Mouse (Mus musculus): ENCODE measurements around the gene Hmga2.

The Hmga2 gene

DNA sequence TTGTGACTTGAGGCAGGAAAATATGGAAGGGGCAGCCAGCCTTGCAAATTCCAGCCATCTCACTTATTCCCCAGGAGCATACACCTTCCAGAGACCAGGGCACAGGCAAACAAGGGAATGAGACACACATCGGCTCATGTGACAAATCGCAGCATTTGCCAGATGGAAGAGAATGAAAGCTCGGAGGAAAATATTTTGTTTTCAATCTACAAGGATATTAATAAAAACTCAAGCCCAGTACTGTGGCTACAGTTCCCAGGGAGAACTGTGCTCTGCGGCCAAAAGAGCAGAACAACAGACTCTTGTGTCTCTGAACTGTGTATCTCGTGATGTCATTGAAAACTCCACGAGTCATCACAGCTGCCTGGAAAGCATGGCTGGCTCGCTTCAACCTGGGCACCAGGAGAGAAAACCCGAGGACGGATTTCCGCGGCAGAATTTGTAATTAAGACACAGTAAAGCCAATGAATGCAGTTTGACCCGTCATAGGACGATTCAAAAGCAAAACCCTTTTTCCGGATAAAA is 50.1 kb downstream of the Hmga2 start:
- in situ Hi-C loops (cut with MboI, MseI): no loop called here

DNA sequence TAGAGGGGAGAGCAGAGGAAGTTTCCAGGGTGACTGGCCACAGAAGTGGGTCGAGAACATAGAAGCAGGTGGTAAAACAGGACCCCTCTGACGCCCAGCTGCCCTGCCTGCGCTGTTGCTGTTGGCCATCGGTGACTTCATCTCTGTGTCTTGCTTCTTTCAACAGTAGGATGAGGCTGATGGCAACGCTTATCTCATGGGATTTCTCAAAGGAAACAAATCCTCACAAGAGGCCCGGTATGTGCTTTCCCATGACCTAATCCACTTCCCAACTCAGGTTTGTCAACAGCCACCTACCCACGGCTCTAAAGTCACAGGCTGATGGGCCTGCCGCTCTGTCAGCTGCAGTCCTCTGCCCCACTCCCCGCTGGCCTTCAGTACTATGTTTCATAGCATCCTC is 52.3 kb downstream of the Hmga2 start:
- in situ Hi-C loops (cut with MboI, MseI): no loop called here

DNA sequence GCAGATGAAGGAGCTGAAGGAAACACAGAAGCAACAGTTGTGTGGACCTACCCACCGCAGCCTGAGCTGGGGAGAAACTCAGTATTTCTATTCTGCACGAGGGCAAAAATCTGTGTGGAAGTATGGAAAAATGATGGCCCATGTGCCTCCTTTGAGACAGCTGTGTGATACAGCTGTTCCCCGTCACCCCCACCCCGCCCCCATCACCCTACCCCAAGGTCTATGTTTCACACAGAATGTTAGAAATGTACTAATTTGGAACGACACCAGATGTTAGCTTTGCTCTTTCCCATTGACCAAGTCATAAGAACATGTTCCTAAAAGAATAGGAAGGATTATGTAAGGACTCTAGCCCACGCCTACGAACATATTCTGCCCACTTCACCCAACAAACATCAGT is 53.0 kb downstream of the Hmga2 start:
- in situ Hi-C loops (cut with MboI, MseI): no loop called here

DNA sequence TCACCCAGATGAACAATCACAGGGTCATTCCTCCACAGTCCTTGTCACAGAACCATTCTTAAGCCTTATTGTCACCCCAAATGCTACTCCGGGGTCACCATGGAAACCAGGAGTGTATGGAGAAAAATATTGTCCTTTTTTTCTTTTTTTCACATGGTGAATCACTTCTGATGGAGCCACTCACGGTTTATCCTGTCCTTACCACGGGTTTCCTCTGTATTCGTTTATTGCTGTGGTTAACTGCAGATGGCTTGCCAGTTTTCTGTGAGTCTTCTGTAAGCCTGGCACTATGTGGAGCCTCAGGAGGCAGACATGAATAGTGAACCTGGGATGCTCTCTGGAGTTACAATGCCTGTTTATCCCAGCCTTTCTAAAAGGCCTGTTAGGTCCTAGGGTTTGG is 53.4 kb downstream of the Hmga2 start:
- in situ Hi-C loops (cut with MboI, MseI): no loop called here

DNA sequence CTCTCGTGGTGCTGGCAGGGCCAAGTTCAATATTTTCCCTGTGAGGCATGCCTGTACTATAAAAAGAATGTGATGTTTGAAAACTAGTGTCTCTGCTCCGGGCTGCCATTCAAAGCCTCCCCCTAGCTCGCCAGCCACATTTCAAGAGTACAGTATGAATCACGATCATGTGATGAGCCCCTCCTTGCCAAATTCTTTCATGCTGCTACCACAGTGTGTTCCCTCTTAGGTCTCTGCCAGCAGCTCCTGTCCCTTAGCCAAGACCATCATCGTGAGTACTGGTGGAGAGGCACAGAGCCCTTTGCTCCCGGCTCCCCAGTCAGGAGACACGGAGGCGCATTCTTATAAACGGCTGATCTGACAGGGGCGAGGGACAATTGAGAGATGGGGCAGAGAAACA is 54.2 kb downstream of the Hmga2 start:
- in situ Hi-C loops (cut with MboI, MseI): no loop called here

DNA sequence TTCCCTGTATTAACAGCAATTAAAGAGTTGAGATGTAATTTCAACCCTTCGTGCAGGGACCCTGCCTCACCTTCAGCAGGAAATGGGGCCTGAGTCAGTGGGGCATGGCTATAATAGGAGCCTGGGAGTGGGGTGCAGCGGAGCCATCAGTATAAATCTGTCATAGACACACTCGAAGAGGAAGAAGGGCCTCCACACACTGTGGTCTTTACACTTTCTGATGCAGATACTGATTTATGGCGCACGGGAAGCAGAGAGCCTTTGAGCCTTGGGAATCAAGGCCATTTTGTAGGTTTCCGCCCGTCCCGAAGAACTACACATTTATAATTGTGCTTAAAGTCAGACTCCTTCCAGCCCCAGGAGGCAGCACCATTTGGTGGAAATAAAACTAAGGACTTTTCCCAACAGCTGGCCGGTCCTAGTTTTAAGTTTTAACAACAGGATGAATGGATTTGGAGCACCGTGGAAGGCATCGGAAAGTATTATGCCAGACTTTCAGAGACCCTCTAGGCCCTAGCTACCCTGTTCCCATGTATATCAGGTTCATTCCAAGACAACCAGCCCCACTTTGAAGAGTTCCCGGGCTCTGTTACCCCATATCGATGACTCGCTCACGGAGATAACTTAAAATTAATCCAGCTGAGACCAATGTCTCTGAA is 55.2 kb downstream of the Hmga2 start:
- in situ Hi-C loops (cut with MboI, MseI): no loop called here

DNA sequence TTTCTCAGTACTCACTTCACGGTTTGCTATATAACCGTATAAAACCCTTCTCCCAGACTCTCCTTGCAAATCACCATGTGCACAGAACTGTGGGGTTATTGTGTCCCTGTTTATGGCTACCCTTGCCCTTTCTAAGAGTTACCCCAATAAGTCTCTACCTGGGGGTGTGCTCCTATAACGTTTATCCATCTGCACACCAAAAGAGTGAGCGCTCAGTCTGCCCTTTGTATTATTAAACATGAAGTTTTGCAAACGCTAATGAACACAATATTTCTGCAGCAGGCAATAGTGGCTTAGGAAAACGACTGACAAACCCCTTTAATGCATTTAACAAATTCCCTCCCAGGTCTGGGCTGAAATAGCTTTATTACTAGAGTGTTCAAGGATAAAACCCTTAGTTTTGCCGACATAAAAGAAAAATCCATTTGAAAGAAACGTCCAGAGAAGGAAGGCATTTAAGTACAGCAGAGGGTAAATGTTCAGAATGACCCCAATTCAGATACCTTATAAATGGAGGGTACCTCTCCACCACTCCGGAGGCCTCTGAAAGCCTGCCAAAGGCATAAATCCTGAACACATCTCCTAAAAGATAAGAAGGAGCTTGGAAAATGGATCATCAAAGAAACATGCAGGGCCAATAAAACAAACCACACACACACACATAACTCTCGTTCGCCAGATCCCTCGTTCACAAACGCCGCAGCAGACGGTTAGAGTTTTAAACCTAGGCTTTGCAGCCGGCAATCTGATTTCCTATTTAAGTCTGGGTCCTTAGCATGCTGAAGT is 57.3 kb downstream of the Hmga2 start:
- in situ Hi-C loops (cut with MboI, MseI): no loop called here

DNA sequence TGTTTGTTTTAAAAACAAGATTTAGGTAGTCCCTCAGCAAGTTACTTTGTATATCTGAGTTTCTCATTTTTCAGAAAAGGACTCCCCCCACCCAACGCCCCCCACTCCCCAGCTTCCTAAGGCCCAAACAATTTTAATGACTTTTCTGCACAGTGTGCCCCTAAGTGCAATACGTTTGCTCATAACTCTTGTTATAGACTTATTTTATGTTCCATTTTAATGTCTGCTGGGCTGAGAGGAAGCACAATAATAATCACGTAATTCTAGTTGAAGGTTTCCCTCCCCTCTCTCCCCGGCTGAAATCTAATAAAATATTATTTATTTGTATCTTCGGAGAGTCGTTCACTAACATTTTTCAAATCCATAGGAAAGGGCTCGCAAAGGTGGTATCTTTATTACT is 58.1 kb downstream of the Hmga2 start:
- in situ Hi-C loops (cut with MboI, MseI): no loop called here

DNA sequence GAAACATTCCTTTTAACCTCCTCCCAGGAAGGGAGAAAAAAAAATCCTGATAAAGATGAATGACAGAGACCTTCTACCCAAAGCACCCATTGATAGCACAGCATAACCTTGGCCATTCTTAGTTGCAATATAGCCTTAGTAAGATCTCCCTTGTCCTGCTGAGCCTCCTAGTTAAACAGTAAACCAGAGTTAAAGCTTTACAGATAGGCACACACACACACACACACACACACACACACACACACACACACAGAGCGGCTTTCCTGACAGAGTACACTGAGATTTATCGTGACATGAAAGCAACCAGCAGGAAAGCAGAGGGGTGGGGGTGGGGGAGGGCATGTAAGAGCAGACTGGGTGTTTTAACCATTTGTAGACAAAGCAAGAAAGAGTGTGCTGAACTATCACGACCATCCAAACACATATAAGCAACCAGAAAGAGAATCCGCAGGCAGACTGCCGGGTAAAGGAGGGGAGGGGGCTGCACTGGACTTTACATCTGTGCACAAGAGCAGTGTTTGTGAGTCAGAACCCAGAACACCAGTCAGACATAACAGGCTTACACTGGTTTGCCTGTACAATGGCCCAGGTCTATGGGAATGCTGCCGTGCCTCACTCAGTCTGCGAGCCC is 58.7 kb downstream of the Hmga2 start:
- in situ Hi-C loops (cut with MboI, MseI): no loop called here

DNA sequence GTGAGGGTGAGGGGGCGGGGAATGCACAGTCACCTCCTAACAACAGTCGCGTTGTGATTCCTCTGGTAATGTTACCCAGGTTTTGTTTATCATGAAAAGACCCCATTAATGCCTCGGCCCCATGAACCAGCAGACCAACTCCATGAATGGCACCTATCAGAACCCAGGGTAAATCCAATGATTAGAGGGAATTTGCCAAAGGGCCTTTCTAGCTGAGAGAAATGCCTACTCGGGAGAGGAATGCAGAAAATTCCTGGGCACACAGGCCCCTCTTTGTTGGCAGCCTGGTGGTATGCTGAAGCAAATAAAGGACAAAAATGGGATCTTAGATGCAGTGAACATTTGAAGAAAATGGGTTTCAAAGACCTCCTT is 59.2 kb downstream of the Hmga2 start:
- in situ Hi-C loops (cut with MboI, MseI): no loop called here

DNA sequence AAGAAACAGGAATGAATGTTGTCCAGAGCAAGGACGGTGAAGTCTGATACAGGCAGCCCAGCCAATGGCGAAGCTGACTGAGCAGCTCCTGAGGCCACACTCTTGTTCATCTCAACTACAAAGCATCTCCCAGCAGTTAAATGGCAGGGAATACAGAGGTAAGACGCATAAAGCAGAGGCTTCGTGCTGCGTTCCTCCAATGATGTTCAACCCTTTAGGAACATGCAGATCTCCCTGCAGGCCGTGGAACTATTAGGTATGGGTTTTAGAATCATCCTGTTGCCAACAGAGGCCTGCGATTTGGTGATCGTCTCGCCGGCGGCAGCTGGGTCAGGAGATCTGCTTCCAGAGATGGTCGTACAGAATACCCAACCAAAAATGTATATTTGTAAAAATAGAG is 59.6 kb downstream of the Hmga2 start:
- in situ Hi-C loops (cut with MboI, MseI): no loop called here

DNA sequence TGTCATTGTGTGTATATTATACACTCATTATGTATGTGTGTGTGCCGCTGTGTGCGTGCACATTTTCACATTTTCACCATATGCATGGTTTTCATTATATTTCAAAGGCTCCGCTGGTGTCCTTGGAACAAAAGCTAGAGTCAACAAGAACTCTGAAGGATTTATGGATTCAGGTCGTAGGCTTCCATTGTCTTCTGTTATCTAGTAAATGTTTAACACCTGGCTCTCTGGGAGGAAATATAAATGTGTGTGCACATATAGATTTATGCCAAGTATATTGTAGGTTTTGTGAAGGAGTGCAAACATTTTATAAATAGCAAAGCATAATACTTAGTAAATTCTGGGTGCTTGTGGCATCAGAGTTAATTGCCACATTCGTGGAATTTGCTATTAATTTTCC is 64.1 kb downstream of the Hmga2 start:
- in situ Hi-C loops (cut with MboI, MseI): no loop called here

DNA sequence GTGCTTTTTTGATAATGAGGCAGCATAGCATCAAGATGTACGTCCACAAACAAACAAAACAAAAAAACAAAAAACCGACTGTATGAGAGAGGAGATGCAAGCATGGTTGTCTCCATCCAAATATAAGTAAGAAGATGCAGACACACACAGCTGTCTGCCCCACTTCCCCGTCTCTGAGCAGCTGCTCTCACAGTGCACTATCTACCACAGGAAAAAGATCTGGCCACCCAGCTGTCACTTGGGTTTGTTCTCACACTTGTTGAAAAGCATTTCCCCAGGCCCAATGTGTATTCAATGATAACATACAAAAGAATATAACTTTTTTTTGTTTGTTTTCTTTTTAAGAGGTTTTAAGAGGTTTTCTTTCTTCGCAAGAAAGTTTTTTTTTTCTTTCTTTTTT is 65.3 kb downstream of the Hmga2 start:
- in situ Hi-C loops (cut with MboI, MseI): no loop called here

DNA sequence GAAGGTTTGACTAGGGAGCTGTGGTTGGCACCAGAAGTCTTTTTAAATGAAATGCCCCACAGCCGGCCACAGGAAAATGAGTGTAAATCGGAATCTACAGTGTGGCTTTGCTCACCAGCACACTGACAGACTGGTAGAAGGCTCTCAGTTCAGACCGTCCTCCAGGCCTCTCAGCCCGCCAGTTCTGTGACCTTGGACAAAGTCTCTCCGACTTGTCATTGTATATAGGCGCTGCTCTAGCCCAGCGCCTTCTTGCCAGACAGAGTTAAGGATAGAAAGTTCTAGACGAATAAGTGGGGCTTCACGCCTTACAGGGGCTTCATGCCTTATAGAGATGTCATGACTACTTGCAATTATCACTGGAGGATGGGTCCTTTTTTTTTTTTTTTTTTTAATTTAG is 67.1 kb downstream of the Hmga2 start:
- in situ Hi-C loops (cut with MboI, MseI): no loop called here

DNA sequence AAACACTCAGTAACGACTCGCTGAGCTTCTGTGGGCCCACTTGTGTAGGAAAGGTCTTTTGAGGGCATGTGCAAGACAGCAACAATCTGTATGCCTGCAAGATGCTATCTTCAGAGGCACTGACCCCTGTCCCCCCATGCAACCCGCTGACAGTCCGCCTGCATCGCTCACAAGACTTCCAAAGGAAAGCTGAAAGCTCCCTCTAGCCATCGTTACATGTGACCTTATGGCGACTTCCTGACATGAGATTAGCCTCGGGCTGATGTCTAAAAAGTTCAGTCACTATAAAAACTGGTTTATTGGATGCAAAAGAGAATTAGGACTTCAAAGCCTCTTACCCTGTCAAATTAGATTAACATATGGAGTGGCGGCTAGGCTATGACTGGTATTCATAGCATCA is 69.0 kb downstream of the Hmga2 start:
- in situ Hi-C loops (cut with MboI, MseI): no loop called here

DNA sequence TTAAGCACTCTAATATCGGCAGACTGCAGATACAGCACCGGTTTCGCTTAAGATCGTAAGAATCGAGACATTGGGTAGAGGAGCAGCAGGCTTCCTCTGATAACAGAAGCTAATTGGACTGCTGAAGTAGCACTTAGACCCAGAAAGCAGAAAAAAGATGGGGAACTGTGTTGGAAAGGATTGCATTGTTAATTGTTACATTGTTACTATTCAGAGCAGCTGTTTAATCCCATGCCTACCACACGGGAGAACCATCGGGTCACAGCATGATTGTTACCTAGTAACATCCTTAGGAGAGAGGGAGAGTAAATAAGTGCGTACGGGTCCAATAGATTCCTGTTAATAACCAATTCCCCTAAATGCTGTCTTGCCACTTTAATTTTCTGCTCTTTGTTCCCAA is 70.2 kb downstream of the Hmga2 start:
- in situ Hi-C loops (cut with MboI, MseI): no loop called here

DNA sequence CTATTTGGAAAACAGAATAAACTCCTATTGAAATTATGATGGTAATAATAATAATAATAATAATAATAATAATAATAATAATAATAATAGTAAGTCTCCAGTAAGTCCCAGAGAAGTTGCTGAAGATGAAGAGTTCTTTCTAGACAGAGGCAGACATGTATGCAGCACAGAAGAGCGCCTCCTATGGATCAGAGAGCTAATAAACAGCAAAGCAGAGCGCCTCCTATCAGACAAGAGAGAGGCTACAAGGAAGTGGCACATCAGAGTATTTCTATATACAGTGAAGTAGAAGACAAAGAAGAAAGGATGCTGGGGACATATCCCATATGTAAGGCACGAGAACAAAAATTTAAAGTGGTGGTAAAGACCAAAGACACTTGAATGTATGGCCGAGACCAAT is 70.9 kb downstream of the Hmga2 start:
- in situ Hi-C loops (cut with MboI, MseI): no loop called here

DNA sequence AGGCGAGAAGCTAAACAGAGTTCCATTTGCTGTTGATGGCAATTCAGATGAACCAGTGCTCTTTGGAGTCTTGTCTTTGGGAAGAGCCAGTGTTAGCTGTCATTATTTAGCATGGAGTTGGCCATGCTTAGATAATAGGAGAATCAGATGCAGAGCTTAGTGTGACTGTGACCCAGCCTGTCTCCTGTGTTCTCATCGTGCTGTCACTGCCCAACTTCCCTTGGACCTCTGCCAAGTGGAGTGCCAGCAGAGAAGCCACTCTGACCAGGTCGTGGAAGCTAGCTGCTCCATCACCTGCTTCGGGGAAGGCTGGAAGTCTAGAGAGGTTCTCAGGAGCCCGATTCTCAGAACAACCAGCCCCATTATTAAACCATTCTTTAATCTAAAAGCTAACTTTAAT is 73.3 kb downstream of the Hmga2 start:
- in situ Hi-C loops (cut with MboI, MseI): no loop called here

DNA sequence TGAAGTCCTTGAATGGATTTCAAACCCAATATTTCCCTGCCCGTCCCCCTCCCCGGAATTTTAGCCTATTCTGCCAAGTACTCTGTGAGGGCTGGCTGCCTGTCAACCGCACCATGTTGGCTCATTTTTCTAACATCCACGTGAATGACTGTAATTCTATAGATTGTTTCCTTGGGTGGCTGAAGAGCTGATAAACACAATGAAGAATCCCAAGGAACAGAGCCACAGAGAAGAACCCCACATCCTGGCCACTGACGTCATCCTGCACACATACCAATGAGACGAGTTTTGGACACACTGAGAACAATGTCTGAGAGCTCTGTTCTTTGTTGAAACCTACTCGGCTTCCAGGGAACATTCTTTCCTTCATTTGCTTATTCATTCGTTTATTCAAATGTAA is 74.5 kb downstream of the Hmga2 start:
- in situ Hi-C loops (cut with MboI, MseI): no loop called here

DNA sequence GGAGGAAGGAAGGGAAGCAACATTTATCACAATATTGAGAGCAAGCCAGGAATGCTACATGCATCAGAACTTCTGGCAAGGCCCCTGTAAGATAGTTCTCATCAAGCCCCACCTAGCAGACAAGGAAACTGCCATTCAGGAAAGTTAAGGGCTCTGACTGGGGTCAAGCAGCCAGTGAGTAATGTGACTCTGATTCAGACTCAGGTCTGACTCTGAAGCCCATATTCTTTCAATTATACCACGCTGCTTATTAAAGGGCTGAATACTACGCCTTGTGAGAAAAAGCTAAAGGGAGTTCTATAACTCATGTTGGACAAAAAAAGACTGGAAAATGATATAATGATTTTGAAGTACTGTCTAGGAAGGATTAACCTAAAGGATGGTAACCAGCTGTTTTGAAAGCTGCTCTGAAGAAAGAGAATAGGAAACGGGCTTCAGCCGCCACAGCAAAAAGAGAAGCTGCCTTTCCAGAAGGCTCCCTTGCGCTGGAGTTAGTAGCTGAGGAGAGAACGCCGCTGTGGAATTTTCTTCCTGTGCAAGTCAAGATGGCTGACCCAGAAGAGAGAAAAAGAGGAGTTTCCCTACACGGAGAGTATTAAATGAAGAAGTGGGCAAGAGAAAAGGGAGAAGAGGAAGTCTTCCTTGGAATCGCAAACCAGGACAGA is 76.3 kb downstream of the Hmga2 start:
- in situ Hi-C loops (cut with MboI, MseI): loop anchor here (10.0 kb wide), 1 partner anchor 1405 kb away; no protein-coding TSS in a partner anchor

DNA sequence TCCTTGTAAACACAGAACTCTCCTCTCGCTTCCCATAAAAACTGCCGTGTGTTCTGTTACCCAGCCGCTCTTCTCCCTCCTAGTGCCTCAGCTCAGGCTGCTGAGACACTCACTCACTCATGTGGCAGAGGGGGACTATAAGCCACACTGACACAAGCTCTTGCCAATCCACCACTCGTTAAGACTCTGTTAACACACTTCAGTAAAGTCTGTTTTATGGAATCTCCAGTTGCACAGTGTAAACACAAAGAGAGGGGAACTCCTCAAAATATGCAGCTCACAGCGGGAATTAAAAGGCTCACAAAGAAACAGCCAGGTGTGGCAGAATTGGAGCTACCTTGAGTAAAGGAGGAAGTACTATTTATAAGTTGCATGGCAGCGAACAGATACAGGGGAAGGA is 77.5 kb downstream of the Hmga2 start:
- in situ Hi-C loops (cut with MboI, MseI): loop anchor here (10.0 kb wide), 1 partner anchor 1406 kb away; no protein-coding TSS in a partner anchor

DNA sequence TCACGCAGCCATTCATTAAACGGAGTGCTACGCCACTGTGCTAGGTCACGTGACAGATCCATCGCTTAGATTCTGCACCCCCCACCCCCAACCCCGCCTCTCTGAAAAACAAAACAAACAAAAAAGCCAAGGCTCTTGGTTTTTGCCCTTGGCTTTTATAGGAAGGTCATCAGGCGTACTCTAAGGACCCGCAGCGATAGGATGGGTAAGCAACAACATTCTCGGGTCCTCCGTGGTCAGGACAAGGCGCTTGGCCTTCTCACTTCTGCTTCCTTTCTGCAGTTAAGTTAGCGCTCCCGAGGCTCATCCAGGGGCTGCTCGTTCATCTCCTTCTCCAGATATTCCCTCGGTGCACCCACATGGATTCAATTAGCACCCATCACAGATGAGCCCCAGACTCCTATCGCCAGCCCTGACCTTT is 79.0 kb downstream of the Hmga2 start:
- in situ Hi-C loops (cut with MboI, MseI): loop anchor here (10.0 kb wide), 1 partner anchor 1408 kb away; no protein-coding TSS in a partner anchor

All from T-helper 2 cell (primary cell).